Comparison of ENCODE assay signal across 13 mouse cellular contexts in genomic region chr4:133159646-133160045, GRCm38 (mm10). TPM values are rescaled to one million over a fixed set of nuclear protein-coding genes. Genes with fewer than 3 reads are reported as not detected.
A peak's percentile ranks its signal among the peaks of the same experiment; 100 is the strongest.
DNase-seq lines count a peak whose midpoint lies in the region; ATAC-seq and TF ChIP-seq lines count a peak whose summit lies in the region.
"Had no signal": no experiment of that assay in that cellular context is flagged by ENCODE, and none has a peak within 500 bp of the region (broad histone marks: within the 10 kb centered on the region; RNA-seq: fewer than 3 reads in every experiment).

No protein-coding gene starts in this region.

- TF ChIP-seq CTCF in bone marrow, adult 2 months (IDR thresholded peaks at IDR 0.05; ENCODE audit: control insufficient read depth, insufficient read depth, low read length) = no peak
- no peak for TF ChIP-seq CTCF in small intestine, adult 2 months (IDR thresholded peaks at IDR 0.05; ENCODE audit: extremely low read depth, insufficient read length, insufficient replicate concordance, low read depth, low read length)

- no peak for ATAC-seq in limb, embryonic 15.5 days (ENCODE audit: insufficient number of reproducible peaks, low FRiP score, low TSS enrichment, low read depth)

- WGBS in limb, embryonic 15.5 days = 76% methylated on average over 4 of the region's 4 CpGs
- WGBS in limb, embryonic 10.5 days = 83% methylated on average over 4 of the region's 4 CpGs
- 34% methylated on average over 4 of the region's 4 CpGs for WGBS in bone marrow, adult 2 months
- WGBS in small intestine, adult 2 months = 82% methylated on average over 4 of the region's 4 CpGs

- H3K36me3 ChIP-seq in limb, embryonic 15.5 days = peaks cover 16% of the 10 kb centered on the region
- H3K36me3 ChIP-seq in limb, embryonic 10.5 days = peaks cover 23% of the 10 kb centered on the region
- peaks cover 26% of the 10 kb centered on the region for H3K36me3 ChIP-seq in small intestine, adult 2 months (ENCODE audit: control insufficient read depth, insufficient read depth, low read length)

- DNase-seq in adrenal gland, adult 2 months = peak; percentile 69
- no peak for DNase-seq in adrenal gland, postnatal 10 days
- no peak for DNase-seq in limb, embryonic 10.5 days (ENCODE audit: low spot score)
- DNase-seq in MN1 (ENCODE audit: low spot score) = no peak
- no peak for DNase-seq in frontal cortex, postnatal 10 days (ENCODE audit: low spot score in 2 of 2)
- DNase-seq: kidney, adult 2 months; liver; right cerebral cortex, postnatal 14 days had no signal

- H3K4me1 ChIP-seq in limb, embryonic 15.5 days = peaks cover 8% of the 10 kb centered on the region; the same call in 1 of the 2 replicates
- H3K4me1 ChIP-seq in limb, embryonic 10.5 days = no peaks in the 10 kb centered on the region; the same call in 1 of the 2 replicates
- peaks cover 8% of the 10 kb centered on the region for H3K4me1 ChIP-seq in bone marrow, adult 2 months (ENCODE audit: control insufficient read depth, insufficient read depth, low read length)
- H3K4me1 ChIP-seq in small intestine, adult 2 months (ENCODE audit: control insufficient read depth, insufficient read depth, insufficient read length, low read length) = no peaks in the 10 kb centered on the region

- H3K9me3 ChIP-seq in limb, embryonic 15.5 days = no peaks in the 10 kb centered on the region
- no peaks in the 10 kb centered on the region for H3K9me3 ChIP-seq in limb, embryonic 10.5 days (replicated peaks)
- H3K9me3 ChIP-seq: midbrain, embryonic 10.5 days had no signal

- no peak for TF ChIP-seq POLR2A in bone marrow, adult 2 months (IDR thresholded peaks at IDR 0.05; ENCODE audit: borderline replicate concordance, control insufficient read depth, low read depth, low read length)
- no peak for TF ChIP-seq POLR2A in small intestine, adult 2 months (IDR thresholded peaks at IDR 0.05; ENCODE audit: low read depth, low read length)

- no peak overlapping the region for H3K4me3 ChIP-seq in limb, embryonic 15.5 days
- no peak overlapping the region for H3K4me3 ChIP-seq in limb, embryonic 10.5 days
- H3K4me3 ChIP-seq in bone marrow, adult 2 months (replicated peaks; ENCODE audit: control insufficient read depth, low read depth, low read length) = no peak overlapping the region
- no peak overlapping the region for H3K4me3 ChIP-seq in small intestine, adult 2 months (ENCODE audit: low read depth, low read length)
- H3K4me3 ChIP-seq: midbrain, embryonic 10.5 days had no signal

- H3K4me2 ChIP-seq in limb, embryonic 15.5 days = no peak overlapping the region

- H3K9ac ChIP-seq in limb, embryonic 15.5 days = no peak overlapping the region

- H3K27ac ChIP-seq in limb, embryonic 15.5 days = 0 out of 2 replicates have a peak overlapping the region, but pooled peaks have one; percentile 24
- H3K27ac ChIP-seq in limb, embryonic 10.5 days = no peak overlapping the region
- H3K27ac ChIP-seq in bone marrow, adult 2 months (ENCODE audit: control insufficient read depth, insufficient read depth, low read depth, low read length, poor library complexity) = peak overlapping the region; percentile 62; the same call in 1 of the 2 replicates
- H3K27ac ChIP-seq in small intestine, adult 2 months (ENCODE audit: insufficient read depth, low read depth, low read length) = peak overlapping the region; percentile 59; the same call in 1 of the 2 replicates
- H3K27ac ChIP-seq: midbrain, embryonic 10.5 days had no signal

- no peaks in the 10 kb centered on the region for H3K27me3 ChIP-seq in limb, embryonic 15.5 days
- H3K27me3 ChIP-seq in limb, embryonic 10.5 days (ENCODE audit: low read depth, poor library complexity, severe bottlenecking) = no peaks in the 10 kb centered on the region
- H3K27me3 ChIP-seq in small intestine, adult 2 months (ENCODE audit: control insufficient read depth, insufficient read depth, low read length) = no peaks in the 10 kb centered on the region

RNA-seq across cellular contexts. Expression of gene Wasf2, which starts 29.3 kb away (rescaled TPM):
- total RNA-seq in adrenal gland, adult 2 months (2021) = 100 to 1,000 TPM in 1 of 2 experiments, 10 to 100 TPM in 1; 99.4 to 130 TPM
- 43.2 and 57.0 TPM in 2 replicates for polyA plus RNA-seq in adrenal gland, adult 2 months (2012; rRNA removed)
- 100 to 1,000 TPM; 122 to 123 TPM for total RNA-seq in adrenal gland, postnatal 10 days (2021)
- polyA plus RNA-seq in limb, embryonic 15.5 days (2015; fragmentation: Nextera tagmentation; extraction: Ambion mirVana) = 117 and 129 TPM in 2 replicates
- polyA plus RNA-seq in limb, embryonic 10.5 days (2016; fragmentation: Nextera tagmentation; extraction: Ambion mirVana) = 62.9 and 73.7 TPM in 2 replicates
- 31.9 and 56.6 TPM in 2 replicates for polyA plus RNA-seq in bone marrow, adult 2 months (2011; ENCODE audit: insufficient read depth, insufficient read length, low replicate concordance, missing spikeins)
- 37.6 and 97.6 TPM in 2 replicates for polyA plus RNA-seq in small intestine, adult 2 months (2012; rRNA removed)

RNA-seq across cellular contexts. Expression of gene Cd164l2, which starts 52.3 kb away (rescaled TPM):
- 1 to 10 TPM; 1.6 to 4.0 TPM for total RNA-seq in adrenal gland, adult 2 months (2021)
- 2.5 and 5.6 TPM in 2 replicates for polyA plus RNA-seq in adrenal gland, adult 2 months (2012; rRNA removed)
- total RNA-seq in adrenal gland, postnatal 10 days (2021) = 1 to 10 TPM; 2.2 to 2.4 TPM
- 3.6 and 5.2 TPM in 2 replicates for polyA plus RNA-seq in limb, embryonic 15.5 days (2015; fragmentation: Nextera tagmentation; extraction: Ambion mirVana)
- polyA plus RNA-seq in limb, embryonic 10.5 days (2016; fragmentation: Nextera tagmentation; extraction: Ambion mirVana) = 3.1 and 4.1 TPM in 2 replicates
- not detected in 2 replicates for polyA plus RNA-seq in bone marrow, adult 2 months (2011; ENCODE audit: insufficient read depth, insufficient read length, low replicate concordance, missing spikeins)
- polyA plus RNA-seq in small intestine, adult 2 months (2012; rRNA removed) = 0.61 and 0.93 TPM in 2 replicates

RNA-seq across cellular contexts. Expression of gene Gpr3, which starts 52.7 kb away (rescaled TPM):
- total RNA-seq in adrenal gland, adult 2 months (2021) = under 1 TPM; 0.17 to 0.21 TPM
- 0.49 and 1.1 TPM in 2 replicates for polyA plus RNA-seq in adrenal gland, adult 2 months (2012; rRNA removed)
- under 1 TPM; 0.36 to 0.99 TPM for total RNA-seq in adrenal gland, postnatal 10 days (2021)
- polyA plus RNA-seq in limb, embryonic 15.5 days (2015; fragmentation: Nextera tagmentation; extraction: Ambion mirVana) = not detected in 2 replicates
- 0.51 and 0.72 TPM in 2 replicates for polyA plus RNA-seq in limb, embryonic 10.5 days (2016; fragmentation: Nextera tagmentation; extraction: Ambion mirVana)
- polyA plus RNA-seq in bone marrow, adult 2 months (2011; ENCODE audit: insufficient read depth, insufficient read length, low replicate concordance, missing spikeins) = not detected in 2 replicates
- 0.17 TPM in 1 of 2 replicates, not detected in the other for polyA plus RNA-seq in small intestine, adult 2 months (2012; rRNA removed)
- polyA plus RNA-seq: thymus, postnatal 0 days had no signal
